Mouse (Mus musculus) heart, adult 2 months (tissue): ENCODE data around the gene Napb.

Source experiments
- CTCF ChIP-seq: fragments of 200-600 bp; IDR thresholded peaks from 2 replicates; pipeline ENCODE4 v1.8.1; 2022; ENCODE audit warnings: antibody characterized with exemption, mild to moderate bottlenecking, moderate library complexity
- EP300 ChIP-seq: fragments of 200-500 bp; IDR thresholded peaks from 2 replicates; pipeline ENCODE4 v1.6.1; 2011; ENCODE audit warnings: low read depth, low read length, control low read depth; ENCODE audit not compliant: insufficient read depth
- POLR2A ChIP-seq: fragments of 200-500 bp; IDR thresholded peaks from 2 replicates; pipeline ENCODE4 v1.6.1; 2011; ENCODE audit warnings: mild to moderate bottlenecking, low read depth, low read length, control low read depth; ENCODE audit not compliant: insufficient read depth

GRCm38 (mm10) chr2:148683031-148683430 lies 49.2 kb downstream of the Napb start:
- TF ChIP-seq POLR2A (no peak), EP300 (no peak), CTCF (no peak)
